Mouse (Mus musculus): ENCODE data around the gene Fam20a. TPM values are rescaled to one million over a fixed set of nuclear protein-coding genes. Genes with fewer than 3 reads are reported as not detected.
"Not testable (repeated sequence)": the region's sequence is repeated elsewhere in the genome, so short reads cannot be mapped to it uniquely, and the experiment has no call there.

The Fam20a gene
- total and polyA plus RNA-seq, 3 experiments: not detected

GRCm38 (mm10) chr11:109665424-109665823, 56.7 kb downstream of the Fam20a start:
- TF ChIP-seq KAT2A (conservative IDR thresholded peaks at IDR 0.05; ENCODE audit: low read depth, low read length) (no peak), USF2 (IDR thresholded peaks at IDR 0.05; ENCODE audit: borderline replicate concordance in 1 of 2, insufficient read depth in 1 of 2, low read depth in 1 of 2, low read length in 2 of 2) (no peak), ZNF384 (IDR thresholded peaks at IDR 0.05; ENCODE audit: low read depth, low read length) (no peak), MYB (IDR thresholded peaks at IDR 0.05; ENCODE audit: low read depth, low read length) (no peak), SIN3A (IDR thresholded peaks at IDR 0.05; ENCODE audit: low read length) (no peak), RAD21 (IDR thresholded peaks at IDR 0.05; ENCODE audit: low read depth, low read length) (no peak), POLR2A (IDR thresholded peaks at IDR 0.05; ENCODE audit: control insufficient read depth in 1 of 2, insufficient read depth in 1 of 2, low read depth in 1 of 2, low read length in 2 of 2, poor library complexity in 1 of 2) (no peak), GABPA (IDR thresholded peaks at IDR 0.05; ENCODE audit: low read depth, low read length) (no peak), ZC3H11A (IDR thresholded peaks at IDR 0.05; ENCODE audit: low read depth, low read length) (no peak), CTCF (IDR thresholded peaks at IDR 0.05 in 2 of 3, conservative IDR thresholded peaks at IDR 0.05 in 1 of 3; ENCODE audit: control insufficient read depth in 1 of 3, insufficient read depth in 1 of 3, low read depth in 2 of 3, low read length in 3 of 3, poor library complexity in 1 of 3, severe bottlenecking in 1 of 3) (no peak), HCFC1 (IDR thresholded peaks at IDR 0.05; ENCODE audit: low read depth, low read length) (no peak), JUND (IDR thresholded peaks at IDR 0.05; ENCODE audit: low read depth, low read length) (no peak), MAZ (IDR thresholded peaks at IDR 0.05; ENCODE audit: low read depth, low read length) (no peak), POLR2AphosphoS2 (IDR thresholded peaks at IDR 0.05; ENCODE audit: low read length) (no peak), CHD1 (IDR thresholded peaks at IDR 0.05; ENCODE audit: low read depth, low read length) (no peak), MAX (IDR thresholded peaks at IDR 0.05; ENCODE audit: low read length) (no peak)
- H3K4me1 ChIP-seq (ENCODE audit: control insufficient read depth in 1 of 2, insufficient read depth in 2 of 2, low read length in 2 of 2): peaks cover 0 to 15% of the 10 kb centered on the region in 2 experiments; a peak in 2 of 4 replicates
- no peaks in the 10 kb centered on the region for H3K9me3 ChIP-seq (replicated peaks; ENCODE audit: insufficient read depth, low read length)
- no peak for DNase-seq (ENCODE audit: low read depth, low spot score)
- no peaks in the 10 kb centered on the region for H3K79me2 ChIP-seq (ENCODE audit: control insufficient read depth, insufficient read depth, low read length, poor library complexity)
- H3K4me3 ChIP-seq (ENCODE audit: control insufficient read depth in 1 of 2, insufficient read depth in 1 of 2, low read depth in 2 of 2, low read length in 2 of 2): no peak overlapping the region
- no peak overlapping the region for H3K9ac ChIP-seq (ENCODE audit: control insufficient read depth, low read depth, low read length, poor library complexity, severe bottlenecking)
- no peak overlapping the region for H3K27ac ChIP-seq (ENCODE audit: control insufficient read depth, low read depth, low read length)
- H3K27me3 ChIP-seq (ENCODE audit: control insufficient read depth in 1 of 2, insufficient read depth in 2 of 2, low read length in 2 of 2): no peaks in the 10 kb centered on the region
- peaks cover 10 to 60% of the 10 kb centered on the region in 2 experiments; a peak in 3 of 4 replicates for H3K36me3 ChIP-seq (ENCODE audit: control insufficient read depth in 1 of 2, insufficient read depth in 2 of 2, low read length in 2 of 2)

- no peaks in the 10 kb centered on the region for H3K9me3 ChIP-seq (replicated peaks; ENCODE audit: insufficient read depth, low read length)
- H3K36me3 ChIP-seq (ENCODE audit: control insufficient read depth in 1 of 2, insufficient read depth in 2 of 2, low read length in 2 of 2): peaks cover 5 to 58% of the 10 kb centered on the region in 2 experiments; a peak in 3 of 4 replicates
- H3K79me2 ChIP-seq (ENCODE audit: control insufficient read depth, insufficient read depth, low read length, poor library complexity): peaks cover 2% of the 10 kb centered on the region; the same call in 1 of the 2 replicates
- TF ChIP-seq JUND (IDR thresholded peaks at IDR 0.05; ENCODE audit: low read depth, low read length) (no peak), E2F4 (IDR thresholded peaks at IDR 0.05; ENCODE audit: borderline replicate concordance, low read depth, low read length) (no peak), MAFK (IDR thresholded peaks at IDR 0.05; ENCODE audit: borderline replicate concordance, low read depth, low read length) (no peak), POLR2AphosphoS2 (IDR thresholded peaks at IDR 0.05; ENCODE audit: low read length) (no peak), BHLHE40 (IDR thresholded peaks at IDR 0.05; ENCODE audit: borderline replicate concordance, low read depth, low read length) (no peak), TAL1 (IDR thresholded peaks at IDR 0.05; ENCODE audit: low read length) (no peak)
- DNase-seq (ENCODE audit: low read depth, low spot score): no peak
- H3K4me3 ChIP-seq (ENCODE audit: control insufficient read depth in 1 of 2, insufficient read depth in 1 of 2, low read depth in 2 of 2, low read length in 2 of 2): no peak overlapping the region
- H3K27me3 ChIP-seq (ENCODE audit: control insufficient read depth in 1 of 2, insufficient read depth in 2 of 2, low read length in 2 of 2): no peaks in the 10 kb centered on the region
- no peak overlapping the region for H3K9ac ChIP-seq (ENCODE audit: control insufficient read depth, low read depth, low read length, poor library complexity, severe bottlenecking)
- H3K4me1 ChIP-seq (ENCODE audit: control insufficient read depth in 1 of 2, insufficient read depth in 2 of 2, low read length in 2 of 2): peaks cover 0 to 12% of the 10 kb centered on the region in 2 experiments; a peak in 2 of 4 replicates
- H3K27ac ChIP-seq (ENCODE audit: control insufficient read depth, low read depth, low read length): no peak overlapping the region
Observed at GRCm38 (mm10) chr11:109664293-109664692, 57.8 kb downstream of the Fam20a start.

- H3K9ac ChIP-seq (ENCODE audit: control insufficient read depth, low read depth, low read length, poor library complexity, severe bottlenecking); H3K27ac ChIP-seq (ENCODE audit: control insufficient read depth, low read depth, low read length); H3K9me3 ChIP-seq (replicated peaks; ENCODE audit: insufficient read depth, low read length); H3K4me1 ChIP-seq (ENCODE audit: control insufficient read depth in 1 of 2, insufficient read depth in 2 of 2, low read length in 2 of 2); H3K27me3 ChIP-seq (ENCODE audit: control insufficient read depth in 1 of 2, insufficient read depth in 2 of 2, low read length in 2 of 2); H3K4me3 ChIP-seq (ENCODE audit: control insufficient read depth in 1 of 2, insufficient read depth in 1 of 2, low read depth in 2 of 2, low read length in 2 of 2); DNase-seq (ENCODE audit: low read depth, low spot score): not testable (repeated sequence)
- peaks cover 18 to 41% of the 10 kb centered on the region in 2 experiments for H3K36me3 ChIP-seq (ENCODE audit: control insufficient read depth in 1 of 2, insufficient read depth in 2 of 2, low read length in 2 of 2)
- peaks cover 13% of the 10 kb centered on the region for H3K79me2 ChIP-seq (ENCODE audit: control insufficient read depth, insufficient read depth, low read length, poor library complexity)
Observed at GRCm38 (mm10) chr11:109660526-109660925, 61.6 kb downstream of the Fam20a start.
